Mouse (Mus musculus): ENCODE measurements around the gene Abca14. TPM values are rescaled to one million over a fixed set of nuclear protein-coding genes. Genes with fewer than 3 reads are reported as not detected.
A peak's percentile ranks its signal among the peaks of the same experiment; 100 is the strongest.

Gene Abca14
- polyA plus RNA-seq, 1 experiment from 2014 or later: not detected

- no peak for ATAC-seq
- Histone ChIP-seq H3K4me2 (ENCODE audit: low read length) (no peak overlapping the region), H3K9ac (ENCODE audit: low read depth, low read length) (no peak overlapping the region), H3K36me3 (ENCODE audit: control insufficient read depth, insufficient read depth, low read length) (no peaks in the 10 kb centered on the region), H3K27me3 (replicated peaks; ENCODE audit: control insufficient read depth, insufficient read depth, low read length) (no peaks in the 10 kb centered on the region), H3K4me1 (ENCODE audit: control insufficient read depth, insufficient read depth, low read depth, low read length) (peaks cover 2% of the 10 kb centered on the region; the same call in 1 of the 2 replicates), H3K27ac (ENCODE audit: low read depth, low read length) (no peak overlapping the region), H3K9me3 (ENCODE audit: control insufficient read depth, low read length) (no peaks in the 10 kb centered on the region), H3K4me3 (ENCODE audit: low read length) (no peak overlapping the region)
- WGBS: 82% methylated on average over 6 of the region's 6 CpGs
Measured at GRCm38 (mm10) chr7:120192816-120193215, 10.9 kb upstream of the Abca14 start.

DNA sequence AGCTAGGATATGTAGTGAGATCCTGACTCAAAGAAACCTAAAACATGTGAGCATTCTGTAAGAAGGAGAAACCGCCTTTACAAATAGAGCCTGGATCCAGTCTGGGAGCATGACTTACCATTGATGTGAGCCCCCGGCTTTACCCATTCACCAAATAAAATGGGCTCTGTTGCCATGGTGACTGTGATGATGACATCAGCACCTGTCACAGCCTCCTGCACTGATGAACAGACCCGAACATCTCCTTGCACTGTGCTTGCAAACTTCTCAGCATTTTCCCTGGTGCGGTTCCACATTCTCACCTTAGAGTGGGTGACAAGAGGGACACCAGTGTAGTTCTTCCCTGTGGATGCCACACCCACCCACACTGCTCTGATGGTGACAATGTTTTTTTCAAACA lies 8.6 kb upstream of the Abca14 start:
- ATAC-seq: no peak
- WGBS: 60% methylated on average over 4 of the region's 4 CpGs

GRCm38 (mm10) chr7:120201231-120201744 lies 2.5 kb upstream of the Abca14 start:
- 0 out of 2 replicates have a peak, but pooled peaks have one; percentile 34 for ATAC-seq
- no peaks in the 10 kb centered on the region for H3K9me3 ChIP-seq (ENCODE audit: control insufficient read depth, low read length)
- H3K9ac ChIP-seq (ENCODE audit: low read depth, low read length): peak overlapping the region; percentile 54

More for the DNA sequence above, 8.6 kb upstream of the Abca14 start:
- H3K9me3 ChIP-seq (ENCODE audit: control insufficient read depth, low read length): no peaks in the 10 kb centered on the region
- H3K36me3 ChIP-seq (ENCODE audit: control insufficient read depth, insufficient read depth, low read length): no peaks in the 10 kb centered on the region
- H3K27ac ChIP-seq (ENCODE audit: low read depth, low read length): no peak overlapping the region
- no peaks in the 10 kb centered on the region; the same call in 1 of the 2 replicates for H3K27me3 ChIP-seq (replicated peaks; ENCODE audit: control insufficient read depth, insufficient read depth, low read length)
- no peak overlapping the region for H3K4me2 ChIP-seq (ENCODE audit: low read length)
- H3K9ac ChIP-seq (ENCODE audit: low read depth, low read length): no peak overlapping the region
- no peak overlapping the region for H3K4me3 ChIP-seq (ENCODE audit: low read length)
- H3K4me1 ChIP-seq (ENCODE audit: control insufficient read depth, insufficient read depth, low read depth, low read length): peaks cover 1% of the 10 kb centered on the region; the same call in 1 of the 2 replicates

GRCm38 (mm10) chr7:120201771-120202170 lies 2.0 kb upstream of the Abca14 start, which contains the start of gene Crym:
TSS of gene Crym (minus strand) at chr7:120202111.
- H3K4me1 ChIP-seq (ENCODE audit: control insufficient read depth, insufficient read depth, low read depth, low read length): peaks cover 4% of the 10 kb centered on the region
- peak within 1 kb of the TSS; percentile 70 for H3K4me2 ChIP-seq (ENCODE audit: low read length)
- no peak for ATAC-seq
- no peaks in the 10 kb centered on the region for H3K9me3 ChIP-seq (ENCODE audit: control insufficient read depth, low read length)
- WGBS: 5% methylated on average over 20 of the region's 26 CpGs
- H3K9ac ChIP-seq (ENCODE audit: low read depth, low read length): peak within 1 kb of the TSS; percentile 54
- H3K4me3 ChIP-seq (ENCODE audit: low read length): peak within 1 kb of the TSS; percentile 41
- H3K36me3 ChIP-seq (ENCODE audit: control insufficient read depth, insufficient read depth, low read length): no peaks in the 10 kb centered on the region
- H3K27me3 ChIP-seq (replicated peaks; ENCODE audit: control insufficient read depth, insufficient read depth, low read length): peaks cover 13% of the 10 kb centered on the region
- no peak within 1 kb of the TSS for H3K27ac ChIP-seq (ENCODE audit: low read depth, low read length)

More at GRCm38 (mm10) chr7:120201231-120201744, 2.5 kb upstream of the Abca14 start:
- Histone ChIP-seq H3K36me3 (ENCODE audit: control insufficient read depth, insufficient read depth, low read length) (no peaks in the 10 kb centered on the region), H3K27ac (ENCODE audit: low read depth, low read length) (no peak overlapping the region), H3K4me1 (ENCODE audit: control insufficient read depth, insufficient read depth, low read depth, low read length) (peaks cover 4% of the 10 kb centered on the region), H3K4me2 (ENCODE audit: low read length) (peak overlapping the region; percentile 70), H3K27me3 (replicated peaks; ENCODE audit: control insufficient read depth, insufficient read depth, low read length) (peaks cover 13% of the 10 kb centered on the region), H3K4me3 (ENCODE audit: low read length) (peak overlapping the region; percentile 41)
- 2% methylated on average over 13 of the region's 14 CpGs for WGBS

- no peak overlapping the region for H3K4me2 ChIP-seq (ENCODE audit: low read length)
- no peak overlapping the region for H3K4me3 ChIP-seq (ENCODE audit: low read length)
- H3K9me3 ChIP-seq (ENCODE audit: control insufficient read depth, low read length): no peaks in the 10 kb centered on the region
- no peak overlapping the region for H3K27ac ChIP-seq (ENCODE audit: low read depth, low read length)
- 69% methylated on average over 9 of the region's 9 CpGs for WGBS
- H3K27me3 ChIP-seq (replicated peaks; ENCODE audit: control insufficient read depth, insufficient read depth, low read length): peaks cover 13% of the 10 kb centered on the region
- peaks cover 4% of the 10 kb centered on the region for H3K4me1 ChIP-seq (ENCODE audit: control insufficient read depth, insufficient read depth, low read depth, low read length)
- ATAC-seq: no peak
- no peaks in the 10 kb centered on the region for H3K36me3 ChIP-seq (ENCODE audit: control insufficient read depth, insufficient read depth, low read length)
- H3K9ac ChIP-seq (ENCODE audit: low read depth, low read length): no peak overlapping the region
Measured at GRCm38 (mm10) chr7:120205989-120206388, 2.2 kb downstream of the Abca14 start.

DNA sequence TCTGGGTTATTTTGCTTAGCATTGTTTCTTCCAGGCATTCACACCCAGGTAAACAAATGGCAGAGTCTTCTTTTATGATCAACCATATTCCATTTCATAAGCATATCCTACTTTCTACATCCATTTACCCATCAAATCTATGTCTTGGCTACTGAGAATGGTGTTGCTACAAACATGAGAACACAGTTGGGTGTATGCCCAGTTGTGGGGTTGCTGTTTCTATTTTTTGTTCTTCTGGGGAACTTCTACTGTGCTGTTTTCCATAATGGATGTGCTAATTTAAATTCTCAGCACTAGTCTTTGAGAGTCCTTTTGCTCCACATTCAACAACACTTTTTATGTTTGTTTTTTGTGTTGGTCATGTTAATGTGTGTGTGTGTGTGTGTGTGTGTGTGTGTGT lies 24.8 kb downstream of the Abca14 start:
- Histone ChIP-seq H3K27ac (ENCODE audit: low read depth, low read length) (no peak overlapping the region), H3K9ac (ENCODE audit: low read depth, low read length) (no peak overlapping the region), H3K4me3 (ENCODE audit: low read length) (no peak overlapping the region), H3K4me1 (ENCODE audit: control insufficient read depth, insufficient read depth, low read depth, low read length) (no peaks in the 10 kb centered on the region), H3K27me3 (replicated peaks; ENCODE audit: control insufficient read depth, insufficient read depth, low read length) (no peaks in the 10 kb centered on the region), H3K4me2 (ENCODE audit: low read length) (no peak overlapping the region), H3K36me3 (ENCODE audit: control insufficient read depth, insufficient read depth, low read length) (no peaks in the 10 kb centered on the region), H3K9me3 (ENCODE audit: control insufficient read depth, low read length) (no peaks in the 10 kb centered on the region)
- ATAC-seq: no peak

GRCm38 (mm10) chr7:120241092-120241491 lies 37.3 kb downstream of the Abca14 start:
- no peaks in the 10 kb centered on the region for H3K27me3 ChIP-seq (replicated peaks; ENCODE audit: control insufficient read depth, insufficient read depth, low read length)
- H3K27ac ChIP-seq (ENCODE audit: low read depth, low read length): no peak overlapping the region
- H3K36me3 ChIP-seq (ENCODE audit: control insufficient read depth, insufficient read depth, low read length): no peaks in the 10 kb centered on the region
- no peaks in the 10 kb centered on the region for H3K4me1 ChIP-seq (ENCODE audit: control insufficient read depth, insufficient read depth, low read depth, low read length)
- no peak overlapping the region for H3K4me3 ChIP-seq (ENCODE audit: low read length)
- no peak overlapping the region for H3K9ac ChIP-seq (ENCODE audit: low read depth, low read length)
- no peaks in the 10 kb centered on the region for H3K9me3 ChIP-seq (ENCODE audit: control insufficient read depth, low read length)
- no peak overlapping the region for H3K4me2 ChIP-seq (ENCODE audit: low read length)
- ATAC-seq: no peak

GRCm38 (mm10) chr7:120271135-120271991 lies 67.6 kb downstream of the Abca14 start:
- Histone ChIP-seq H3K27ac (ENCODE audit: low read depth, low read length) (no peak overlapping the region), H3K4me1 (ENCODE audit: control insufficient read depth, insufficient read depth, low read depth, low read length) (no peaks in the 10 kb centered on the region), H3K4me3 (ENCODE audit: low read length) (no peak overlapping the region), H3K27me3 (replicated peaks; ENCODE audit: control insufficient read depth, insufficient read depth, low read length) (no peaks in the 10 kb centered on the region), H3K9ac (ENCODE audit: low read depth, low read length) (no peak overlapping the region), H3K36me3 (ENCODE audit: control insufficient read depth, insufficient read depth, low read length) (no peaks in the 10 kb centered on the region), H3K9me3 (ENCODE audit: control insufficient read depth, low read length) (no peaks in the 10 kb centered on the region), H3K4me2 (ENCODE audit: low read length) (no peak overlapping the region)
- no peak for ATAC-seq
- WGBS: 77% methylated on average over 7 of the region's 7 CpGs

DNA sequence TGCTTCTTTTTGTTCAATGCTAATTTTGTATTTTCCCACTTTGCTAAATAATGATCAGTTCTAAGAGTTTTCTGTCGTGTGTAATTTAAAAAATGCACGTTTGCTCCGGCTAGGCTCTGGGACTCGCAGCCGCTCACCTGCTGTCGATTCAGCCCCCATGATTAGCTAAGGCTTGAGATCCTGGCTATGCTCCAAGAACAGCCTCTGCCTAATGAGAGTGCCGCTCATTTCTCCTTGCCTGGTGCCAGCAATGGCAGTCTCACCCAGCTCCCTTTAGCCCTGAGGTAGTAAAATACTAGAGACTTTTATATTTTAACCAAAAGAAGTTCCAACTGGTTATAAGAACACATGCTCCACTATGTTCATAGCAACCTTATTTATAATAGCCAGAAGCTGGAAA lies 68.3 kb downstream of the Abca14 start:
- 41% methylated on average over 7 of the region's 7 CpGs for WGBS
- H3K36me3 ChIP-seq (ENCODE audit: control insufficient read depth, insufficient read depth, low read length): no peaks in the 10 kb centered on the region
- no peak overlapping the region for H3K9ac ChIP-seq (ENCODE audit: low read depth, low read length)
- no peak overlapping the region for H3K4me3 ChIP-seq (ENCODE audit: low read length)
- no peak overlapping the region for H3K4me2 ChIP-seq (ENCODE audit: low read length)
- peak; percentile 83 for ATAC-seq
- H3K27me3 ChIP-seq (replicated peaks; ENCODE audit: control insufficient read depth, insufficient read depth, low read length): no peaks in the 10 kb centered on the region
- no peaks in the 10 kb centered on the region for H3K4me1 ChIP-seq (ENCODE audit: control insufficient read depth, insufficient read depth, low read depth, low read length)
- H3K27ac ChIP-seq (ENCODE audit: low read depth, low read length): no peak overlapping the region
- no peaks in the 10 kb centered on the region for H3K9me3 ChIP-seq (ENCODE audit: control insufficient read depth, low read length)

All from hindbrain, embryonic 16.5 days (tissue).